Mouse (Mus musculus) heart, embryonic 16.5 days (tissue): ENCODE data around the gene Gm10964. TPM values are rescaled to one million over a fixed set of nuclear protein-coding genes. Genes with fewer than 3 reads are reported as not detected.

ENCODE experiments used
- ATAC-seq: fragments of 200-750 bp; cut with Nextera tagmentation; replicated peaks from 2 replicates; pipeline ENCODE4 v1.8.0; 2017; ENCODE audit warnings: moderate number of reproducible peaks; ENCODE audit not compliant: insufficient read depth, low FRiP score; ENCODE audit errors: extremely low read depth
- H3K27ac ChIP-seq: fragments of 300-500 bp; sonication (generic); 2 replicates; pipeline ENCODE4 v1.5.1; 2014; ENCODE audit warnings: mild to moderate bottlenecking, low read length, control low read depth, moderate library complexity
- H3K27me3 ChIP-seq: fragments of 300-500 bp; sonication (generic); 2 replicates; pipeline ENCODE4 v1.6.1; 2014; ENCODE audit warnings: low read length, mixed read lengths; ENCODE audit not compliant: control insufficient read depth, insufficient read depth
- H3K36me3 ChIP-seq: fragments of 300-500 bp; sonication (generic); 2 replicates; pipeline ENCODE4 v1.6.1; 2014; ENCODE audit not compliant: control insufficient read depth, insufficient read depth
- H3K4me1 ChIP-seq: fragments of 300-500 bp; sonication (generic); 2 replicates; pipeline ENCODE4 v1.6.1; 2014; ENCODE audit warnings: low read length, mixed read lengths; ENCODE audit not compliant: control insufficient read depth, insufficient read depth
- H3K4me2 ChIP-seq: fragments of 300-500 bp; sonication (generic); 2 replicates; pipeline ENCODE4 v1.6.1; 2014; ENCODE audit warnings: low read depth, mild to moderate bottlenecking, control low read depth, low read length
- H3K4me3 ChIP-seq: fragments of 300-500 bp; sonication (generic); 2 replicates; pipeline ENCODE4 v1.5.1; 2014; ENCODE audit warnings: mild to moderate bottlenecking, control low read depth, low read length
- H3K9ac ChIP-seq: fragments of 300-500 bp; sonication (generic); 2 replicates; pipeline ENCODE4 v1.6.1; 2014; ENCODE audit warnings: low read length, control low read depth
- H3K9me3 ChIP-seq: fragments of 300-500 bp; sonication (generic); replicated peaks from 2 replicates; pipeline ENCODE4 v1.6.1; 2016; ENCODE audit warnings: low read length; ENCODE audit not compliant: control insufficient read depth
- WGBS: fragments of 180-500 bp; shearing (Covaris S2); extraction: QIAGEN DNeasy Blood & Tissue Kit; methylation state at CpG from one replicate; pipeline ENCODE4 v1.1.7; 2014; 5-methylcytosine and 5-hydroxymethylcytosine counted together
- polyA plus RNA-seq: library from polyadenylated mRNA; unstranded; fragments of >200 nt; fragmentation: Nextera tagmentation; extraction: Ambion mirVana; gene quantifications from 2 replicates; pipeline ENCODE4 v1.2.1, GENCODE M21; 2015

The Gm10964 gene
- polyA plus RNA-seq, 1 experiment from 2014 or later = not detected

GRCm38 (mm10) chr3:103740342-103740741 lies 1.2 kb downstream of the Gm10964 start:
- no peak overlapping the region for H3K27ac ChIP-seq
- H3K27me3 ChIP-seq = no peaks in the 10 kb centered on the region
- peaks cover 27% of the 10 kb centered on the region for H3K36me3 ChIP-seq
- H3K4me2 ChIP-seq = no peak overlapping the region
- WGBS = 59% methylated on average over 5 of the region's 5 CpGs
- no peak overlapping the region for H3K9ac ChIP-seq
- ATAC-seq = no peak
- no peaks in the 10 kb centered on the region for H3K9me3 ChIP-seq
- peaks cover 33% of the 10 kb centered on the region for H3K4me1 ChIP-seq
- no peak overlapping the region for H3K4me3 ChIP-seq

GRCm38 (mm10) chr3:103743208-103743607 lies 4.0 kb downstream of the Gm10964 start:
- Histone ChIP-seq H3K9me3 (no peaks in the 10 kb centered on the region), H3K27me3 (no peaks in the 10 kb centered on the region), H3K4me1 (peaks cover 5% of the 10 kb centered on the region; the same call in 1 of the 2 replicates), H3K4me3 (no peak overlapping the region), H3K9ac (no peak overlapping the region), H3K36me3 (peaks cover 44% of the 10 kb centered on the region), H3K4me2 (no peak overlapping the region), H3K27ac (no peak overlapping the region)
- no peak for ATAC-seq
- WGBS = 87% methylated on average over 6 of the region's 6 CpGs

GRCm38 (mm10) chr3:103745001-103745770 lies 6.0 kb downstream of the Gm10964 start:
- no peaks in the 10 kb centered on the region for H3K4me1 ChIP-seq
- WGBS = 84% methylated on average over 14 of the region's 14 CpGs
- H3K9me3 ChIP-seq = no peaks in the 10 kb centered on the region
- H3K27me3 ChIP-seq = no peaks in the 10 kb centered on the region
- no peak overlapping the region for H3K4me2 ChIP-seq
- no peak overlapping the region for H3K9ac ChIP-seq
- no peak overlapping the region for H3K4me3 ChIP-seq
- no peak for ATAC-seq
- H3K36me3 ChIP-seq = peaks cover 63% of the 10 kb centered on the region
- no peak overlapping the region for H3K27ac ChIP-seq

GRCm38 (mm10) chr3:103746711-103747110 lies 7.5 kb downstream of the Gm10964 start:
- Histone ChIP-seq H3K4me1 (no peaks in the 10 kb centered on the region), H3K9ac (no peak overlapping the region), H3K36me3 (peaks cover 69% of the 10 kb centered on the region), H3K4me2 (no peak overlapping the region), H3K27ac (no peak overlapping the region), H3K4me3 (no peak overlapping the region), H3K27me3 (no peaks in the 10 kb centered on the region), H3K9me3 (no peaks in the 10 kb centered on the region)
- no peak for ATAC-seq
- 79% methylated on average over 5 of the region's 5 CpGs for WGBS

- no peak for ATAC-seq
- H3K4me2 ChIP-seq = no peak overlapping the region
- H3K9me3 ChIP-seq = no peaks in the 10 kb centered on the region
- H3K4me1 ChIP-seq = 0 out of 2 replicates have a peak, but pooled peaks cover 5% of the 10 kb centered on the region
- no peak overlapping the region for H3K9ac ChIP-seq
- no peak overlapping the region for H3K27ac ChIP-seq
- H3K4me3 ChIP-seq = no peak overlapping the region
- no peaks in the 10 kb centered on the region for H3K27me3 ChIP-seq
- peaks cover 59% of the 10 kb centered on the region for H3K36me3 ChIP-seq
- WGBS = 84% methylated on average over 2 of the region's 2 CpGs
Observed at GRCm38 (mm10) chr3:103751558-103751957, 12.4 kb downstream of the Gm10964 start.

GRCm38 (mm10) chr3:103755351-103755750 lies 16.2 kb downstream of the Gm10964 start:
- H3K36me3 ChIP-seq = peaks cover 49% of the 10 kb centered on the region
- ATAC-seq = peak; percentile 81; the same call in 1 of the 2 replicates
- H3K27ac ChIP-seq = peak overlapping the region; percentile 76
- no peaks in the 10 kb centered on the region for H3K9me3 ChIP-seq
- no peaks in the 10 kb centered on the region for H3K27me3 ChIP-seq
- H3K4me3 ChIP-seq = no peak overlapping the region
- no peak overlapping the region for H3K9ac ChIP-seq
- 25% methylated on average over 3 of the region's 3 CpGs for WGBS
- H3K4me1 ChIP-seq = 0 out of 2 replicates have a peak, but pooled peaks cover 5% of the 10 kb centered on the region
- no peak overlapping the region for H3K4me2 ChIP-seq

- Histone ChIP-seq H3K9me3 (no peaks in the 10 kb centered on the region), H3K36me3 (peaks cover 45% of the 10 kb centered on the region), H3K4me2 (no peak overlapping the region), H3K9ac (no peak overlapping the region), H3K4me1 (0 out of 2 replicates have a peak, but pooled peaks cover 5% of the 10 kb centered on the region), H3K27ac (no peak overlapping the region), H3K27me3 (no peaks in the 10 kb centered on the region), H3K4me3 (no peak overlapping the region)
- no peak for ATAC-seq
- 89% methylated on average over 2 of the region's 2 CpGs for WGBS
Observed at GRCm38 (mm10) chr3:103756920-103757319, 17.8 kb downstream of the Gm10964 start.

- H3K9ac ChIP-seq = no peak overlapping the region
- H3K27ac ChIP-seq = no peak overlapping the region
- H3K27me3 ChIP-seq = no peaks in the 10 kb centered on the region
- H3K4me3 ChIP-seq = no peak overlapping the region
- no peak for ATAC-seq
- 0 out of 2 replicates have a peak, but pooled peaks cover 5% of the 10 kb centered on the region for H3K4me1 ChIP-seq
- H3K4me2 ChIP-seq = no peak overlapping the region
- H3K9me3 ChIP-seq = no peaks in the 10 kb centered on the region
- WGBS = 87% methylated on average over 7 of the region's 7 CpGs
- peaks cover 40% of the 10 kb centered on the region for H3K36me3 ChIP-seq
Observed at GRCm38 (mm10) chr3:103758456-103758855, 19.3 kb downstream of the Gm10964 start.

GRCm38 (mm10) chr3:103759261-103759970 lies 20.2 kb downstream of the Gm10964 start:
- H3K4me1 ChIP-seq = 0 out of 2 replicates have a peak, but pooled peaks cover 5% of the 10 kb centered on the region
- H3K4me3 ChIP-seq = no peak overlapping the region
- no peaks in the 10 kb centered on the region for H3K9me3 ChIP-seq
- peaks cover 40% of the 10 kb centered on the region for H3K36me3 ChIP-seq
- H3K9ac ChIP-seq = no peak overlapping the region
- H3K4me2 ChIP-seq = no peak overlapping the region
- 74% methylated on average over 5 of the region's 5 CpGs for WGBS
- no peak overlapping the region for H3K27ac ChIP-seq
- no peaks in the 10 kb centered on the region for H3K27me3 ChIP-seq
- ATAC-seq = no peak
